Mouse (Mus musculus) liver, embryonic 15.5 days (tissue): ENCODE data around the gene Clps. TPM values are rescaled to one million over a fixed set of nuclear protein-coding genes. Genes with fewer than 3 reads are reported as not detected.

Experiments used
- ATAC-seq: fragments of 200-750 bp; cut with Nextera tagmentation; 2 replicates; pipeline ENCODE4 v1.8.0; 2017; ENCODE audit warnings: moderate number of reproducible peaks, mild to moderate bottlenecking, moderate library complexity; ENCODE audit not compliant: insufficient read depth
- H3K27ac ChIP-seq: fragments of 300-500 bp; sonication (generic); replicated peaks from 2 replicates; pipeline ENCODE4 v1.5.1; 2015; ENCODE audit warnings: mild to moderate bottlenecking, inconsistent platforms
- H3K27me3 ChIP-seq: fragments of 300-500 bp; sonication (generic); 2 replicates; pipeline ENCODE4 v1.6.1; 2015; ENCODE audit warnings: mild to moderate bottlenecking, inconsistent platforms
- H3K36me3 ChIP-seq: fragments of 300-500 bp; sonication (generic); replicated peaks from 2 replicates; pipeline ENCODE4 v1.6.1; 2015; ENCODE audit warnings: moderate library complexity, mild to moderate bottlenecking, inconsistent platforms
- H3K4me1 ChIP-seq: fragments of 300-500 bp; sonication (generic); replicated peaks from 2 replicates; pipeline ENCODE4 v1.6.1; 2015; ENCODE audit warnings: inconsistent platforms
- H3K4me2 ChIP-seq: fragments of 300-500 bp; sonication (generic); 2 replicates; pipeline ENCODE4 v1.6.1; 2015; ENCODE audit warnings: moderate library complexity, mild to moderate bottlenecking, inconsistent platforms
- H3K4me3 ChIP-seq: fragments of 300-500 bp; sonication (generic); replicated peaks from 2 replicates; pipeline ENCODE4 v1.5.1; 2015; ENCODE audit warnings: mild to moderate bottlenecking, inconsistent platforms
- H3K9ac ChIP-seq: fragments of 300-500 bp; sonication (generic); 2 replicates; pipeline ENCODE4 v1.6.1; 2015; ENCODE audit warnings: moderate library complexity, mild to moderate bottlenecking, inconsistent platforms
- H3K9me3 ChIP-seq: fragments of 300-500 bp; sonication (generic); replicated peaks from 2 replicates; pipeline ENCODE4 v1.6.1; 2016; ENCODE audit warnings: inconsistent platforms
- WGBS: fragments of 180-500 bp; shearing (Covaris S2); methylation state at CpG from one replicate; pipeline ENCODE4 v1.1.7; 2015; ENCODE audit warnings: mixed read lengths; ENCODE audit not compliant: insufficient replicate concordance; 5-methylcytosine and 5-hydroxymethylcytosine counted together
- polyA plus RNA-seq: library from polyadenylated mRNA; unstranded; fragments of >200 nt; fragmentation: Nextera tagmentation; extraction: Ambion mirVana; gene quantifications from 2 replicates; pipeline ENCODE4 v1.2.1, GENCODE M21; 2015

The Clps gene
- polyA plus RNA-seq = 4.2 and 30.4 TPM in 2 replicates

DNA sequence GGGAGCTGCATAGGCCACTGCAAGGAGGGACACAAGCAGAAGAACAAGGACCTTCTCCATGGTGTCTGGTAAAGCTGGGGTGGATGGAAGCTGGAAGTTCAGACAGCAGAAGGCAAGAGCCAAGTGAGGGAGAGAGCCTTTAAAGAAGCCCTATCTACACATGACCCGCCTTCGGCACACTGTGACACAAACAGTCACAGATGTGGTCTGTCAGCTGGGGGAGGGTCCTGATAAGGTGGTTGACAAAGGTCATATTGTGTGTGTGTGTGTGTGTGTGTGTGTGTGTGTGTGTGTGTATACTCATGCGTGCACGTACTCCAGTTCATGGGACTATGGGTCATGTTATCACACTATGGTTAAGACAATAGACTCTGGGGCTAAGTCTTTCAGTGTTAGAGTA, at the start of gene Clps:
Gene Clps (minus strand): TSS at position 169 of the 400 bp plus-strand sequence.
- H3K4me2 ChIP-seq = no peak within 1 kb of the TSS
- no peak for ATAC-seq
- no peak within 1 kb of the TSS for H3K27ac ChIP-seq
- 48% methylated on average over 4 of the region's 4 CpGs for WGBS
- H3K4me1 ChIP-seq = peaks cover 15% of the 10 kb centered on the region
- no peak within 1 kb of the TSS for H3K9ac ChIP-seq
- no peaks in the 10 kb centered on the region for H3K27me3 ChIP-seq
- H3K9me3 ChIP-seq = no peaks in the 10 kb centered on the region
- no peaks in the 10 kb centered on the region for H3K36me3 ChIP-seq
- no peak within 1 kb of the TSS for H3K4me3 ChIP-seq

DNA sequence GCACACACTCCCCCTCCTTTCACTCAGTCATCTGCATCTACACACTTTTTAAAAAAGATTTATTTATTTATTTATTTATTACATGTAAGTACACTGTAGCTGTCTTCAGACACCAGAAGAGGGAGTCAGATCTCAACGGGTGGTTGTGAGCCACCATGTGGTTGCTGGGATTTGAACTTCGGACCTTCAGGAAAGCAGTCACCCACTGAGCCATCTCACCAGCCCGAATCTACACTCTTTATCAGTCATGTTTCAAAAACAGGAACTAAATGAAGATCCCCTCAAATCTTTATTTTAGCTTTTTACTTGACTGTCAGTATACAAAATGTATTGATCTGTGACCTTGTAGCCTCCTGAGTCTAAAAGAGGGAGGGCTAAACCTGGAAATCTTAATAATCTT, 49.0 kb upstream of the Clps start:
- no peaks in the 10 kb centered on the region for H3K27me3 ChIP-seq
- H3K4me3 ChIP-seq = no peak overlapping the region
- WGBS = 36% methylated on average over 3 of the region's 3 CpGs
- peaks cover 40% of the 10 kb centered on the region for H3K36me3 ChIP-seq
- no peak overlapping the region for H3K27ac ChIP-seq
- H3K4me1 ChIP-seq = peaks cover 16% of the 10 kb centered on the region
- no peaks in the 10 kb centered on the region for H3K9me3 ChIP-seq
- ATAC-seq = no peak
- H3K4me2 ChIP-seq = no peak overlapping the region
- no peak overlapping the region for H3K9ac ChIP-seq

DNA sequence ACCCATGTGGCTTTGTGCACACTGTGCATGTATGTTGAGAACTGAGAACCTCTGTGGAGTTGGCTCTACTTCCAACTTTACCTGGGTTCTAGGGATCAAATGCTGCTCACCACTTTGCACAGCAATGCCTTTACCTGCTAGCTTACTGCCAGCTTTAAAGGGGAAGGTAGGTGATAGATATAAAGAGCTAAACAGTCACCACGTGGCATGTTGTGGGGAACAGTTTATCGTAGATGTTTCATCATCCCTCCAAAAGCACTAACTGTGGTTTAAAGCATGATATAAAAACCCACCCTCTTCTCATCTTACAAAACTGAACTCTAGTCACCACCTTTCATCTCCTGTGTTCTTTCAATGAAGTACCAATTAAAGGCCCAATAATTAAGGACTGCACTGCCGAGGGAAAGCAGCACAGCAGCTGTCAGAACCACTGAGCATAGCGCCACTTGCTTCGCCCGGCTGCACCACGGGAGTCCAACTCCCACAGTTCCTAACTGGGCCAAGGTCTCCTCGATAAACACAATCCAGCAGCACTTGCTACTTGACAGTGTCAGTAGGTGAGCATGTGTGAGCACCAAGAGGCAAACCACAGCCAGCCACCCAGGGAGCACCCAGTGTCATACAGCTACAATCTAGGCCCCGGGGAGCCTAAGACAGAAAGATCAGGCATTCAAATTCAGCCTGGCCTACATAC, 41.1 kb upstream of the Clps start:
- ATAC-seq = no peak
- Histone ChIP-seq H3K4me2 (no peak overlapping the region), H3K4me3 (no peak overlapping the region), H3K36me3 (peaks cover 92% of the 10 kb centered on the region), H3K27ac (no peak overlapping the region), H3K4me1 (no peaks in the 10 kb centered on the region), H3K9ac (no peak overlapping the region), H3K27me3 (no peaks in the 10 kb centered on the region), H3K9me3 (no peaks in the 10 kb centered on the region)
- 81% methylated on average over 9 of the region's 9 CpGs for WGBS

DNA sequence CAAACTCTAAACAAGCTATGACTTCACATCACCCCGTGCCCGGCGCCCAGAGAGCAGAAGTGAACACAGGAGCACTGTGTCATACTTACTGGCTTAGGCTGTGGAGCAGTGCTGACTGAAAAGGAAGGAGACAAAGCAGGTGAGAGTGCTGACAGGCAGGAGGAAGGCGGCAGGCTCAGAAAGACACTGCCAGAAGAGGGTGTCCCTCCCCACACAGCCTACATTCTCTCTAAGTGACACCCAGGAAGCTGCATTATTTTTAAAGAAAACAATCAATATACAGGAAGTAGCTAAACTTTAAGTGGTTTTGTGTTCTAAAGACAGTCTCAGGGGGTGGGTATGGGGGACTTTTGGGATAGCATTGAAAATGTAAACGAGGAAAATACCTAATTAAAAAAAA, 40.2 kb upstream of the Clps start:
- no peaks in the 10 kb centered on the region for H3K27me3 ChIP-seq
- H3K4me3 ChIP-seq = no peak overlapping the region
- no peaks in the 10 kb centered on the region for H3K4me1 ChIP-seq
- ATAC-seq = no peak
- H3K36me3 ChIP-seq = peaks cover 92% of the 10 kb centered on the region
- 72% methylated on average over 5 of the region's 5 CpGs for WGBS
- H3K4me2 ChIP-seq = no peak overlapping the region
- H3K9ac ChIP-seq = no peak overlapping the region
- no peaks in the 10 kb centered on the region for H3K9me3 ChIP-seq
- no peak overlapping the region for H3K27ac ChIP-seq

DNA sequence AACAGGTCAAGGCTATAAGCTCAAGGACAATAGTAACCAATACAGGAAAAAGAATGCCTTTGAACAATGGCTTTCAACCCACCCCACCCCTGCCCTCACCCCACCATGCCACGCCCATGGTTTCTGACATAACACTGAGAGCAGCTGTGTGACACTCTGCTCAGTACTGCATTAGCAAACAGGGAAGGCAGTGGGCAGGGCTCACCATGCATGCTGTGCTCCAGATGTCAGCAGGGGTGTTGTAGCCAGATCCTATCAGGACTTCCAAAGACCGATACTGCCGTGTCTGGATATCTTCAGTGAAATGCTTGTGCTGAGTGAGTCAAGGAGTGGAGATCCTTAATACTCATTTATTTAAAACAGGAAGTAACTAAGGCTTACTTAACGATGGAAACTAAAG, 33.4 kb upstream of the Clps start:
- Histone ChIP-seq H3K27ac (no peak overlapping the region), H3K9ac (no peak overlapping the region), H3K27me3 (no peaks in the 10 kb centered on the region), H3K4me3 (no peak overlapping the region), H3K9me3 (no peaks in the 10 kb centered on the region), H3K36me3 (peaks cover 77% of the 10 kb centered on the region), H3K4me2 (no peak overlapping the region), H3K4me1 (no peaks in the 10 kb centered on the region)
- WGBS = 50% methylated on average over 4 of the region's 4 CpGs
- no peak for ATAC-seq

DNA sequence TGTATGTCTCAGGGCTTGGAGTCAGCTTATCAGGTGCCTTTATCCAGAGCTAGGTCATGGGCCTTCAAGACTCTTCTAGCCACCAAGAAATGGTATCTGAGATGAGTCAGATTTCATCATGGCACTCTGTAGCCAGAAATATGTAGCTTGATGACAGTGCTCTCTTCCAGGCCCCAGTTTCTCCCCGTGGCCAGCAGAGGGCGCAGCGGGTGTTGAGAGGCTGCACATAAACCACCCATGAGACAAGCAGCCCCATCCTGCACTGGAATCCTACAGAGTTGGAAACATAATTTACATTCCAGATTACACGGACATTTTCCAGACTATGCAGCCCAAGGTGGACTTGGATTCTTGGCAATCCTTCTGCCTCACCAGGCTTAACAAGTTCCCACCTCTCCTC, 32.4 kb upstream of the Clps start:
- H3K27me3 ChIP-seq = no peaks in the 10 kb centered on the region
- H3K4me2 ChIP-seq = no peak overlapping the region
- H3K36me3 ChIP-seq = peaks cover 79% of the 10 kb centered on the region
- no peak for ATAC-seq
- 19% methylated on average over 4 of the region's 4 CpGs for WGBS
- no peaks in the 10 kb centered on the region for H3K9me3 ChIP-seq
- H3K9ac ChIP-seq = no peak overlapping the region
- no peak overlapping the region for H3K27ac ChIP-seq
- H3K4me1 ChIP-seq = no peaks in the 10 kb centered on the region
- H3K4me3 ChIP-seq = no peak overlapping the region

DNA sequence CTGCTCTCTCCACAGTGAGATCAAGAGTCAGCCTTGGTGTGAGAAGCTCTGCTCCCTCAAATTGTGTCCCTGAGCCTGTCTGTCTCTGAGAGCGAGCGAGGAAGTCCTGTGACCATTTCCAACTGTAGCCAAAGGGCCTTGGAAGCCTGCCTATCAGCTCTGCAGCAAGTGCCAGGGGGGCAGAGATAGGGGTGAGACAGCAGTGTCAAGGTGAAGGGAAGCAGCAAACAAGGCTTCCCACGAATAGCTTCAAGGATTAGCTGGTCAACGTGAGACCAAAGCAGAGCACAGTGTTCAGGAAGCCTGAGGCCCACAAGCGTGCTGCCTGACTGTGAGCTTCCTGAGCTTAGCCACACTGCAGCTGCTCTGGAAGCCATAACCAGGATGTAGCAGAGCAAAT, 30.9 kb upstream of the Clps start:
- H3K9me3 ChIP-seq = no peaks in the 10 kb centered on the region
- 51% methylated on average over 5 of the region's 5 CpGs for WGBS
- no peak overlapping the region for H3K4me2 ChIP-seq
- H3K36me3 ChIP-seq = peaks cover 68% of the 10 kb centered on the region
- no peaks in the 10 kb centered on the region for H3K4me1 ChIP-seq
- no peaks in the 10 kb centered on the region for H3K27me3 ChIP-seq
- no peak for ATAC-seq
- H3K27ac ChIP-seq = no peak overlapping the region
- H3K4me3 ChIP-seq = no peak overlapping the region
- H3K9ac ChIP-seq = no peak overlapping the region

DNA sequence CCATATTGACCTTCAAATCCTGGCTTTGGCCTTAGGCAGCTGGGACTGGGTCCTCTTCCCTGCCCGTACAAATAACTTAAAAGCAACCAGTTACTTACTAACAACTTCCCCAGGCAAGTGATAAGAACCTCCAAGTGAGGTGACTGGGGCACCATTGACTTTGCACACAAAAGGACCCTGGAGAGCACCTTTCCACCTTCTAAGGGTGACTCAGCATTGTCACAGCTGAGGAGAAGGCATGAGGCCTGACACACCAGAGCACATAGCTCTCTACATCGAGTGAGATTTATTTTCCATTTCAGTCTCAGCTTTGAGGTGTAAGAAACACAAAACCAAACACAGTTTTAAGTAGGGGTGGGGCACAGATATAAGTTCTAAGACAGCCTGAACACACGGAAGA, 30.0 kb upstream of the Clps start:
- peaks cover 60% of the 10 kb centered on the region for H3K36me3 ChIP-seq
- no peak overlapping the region for H3K9ac ChIP-seq
- H3K27ac ChIP-seq = no peak overlapping the region
- no peak overlapping the region for H3K4me3 ChIP-seq
- no peak overlapping the region for H3K4me2 ChIP-seq
- H3K9me3 ChIP-seq = no peaks in the 10 kb centered on the region
- no peak for ATAC-seq
- H3K4me1 ChIP-seq = no peaks in the 10 kb centered on the region
- no peaks in the 10 kb centered on the region for H3K27me3 ChIP-seq
- WGBS = 63% methylated on average over 3 of the region's 3 CpGs

DNA sequence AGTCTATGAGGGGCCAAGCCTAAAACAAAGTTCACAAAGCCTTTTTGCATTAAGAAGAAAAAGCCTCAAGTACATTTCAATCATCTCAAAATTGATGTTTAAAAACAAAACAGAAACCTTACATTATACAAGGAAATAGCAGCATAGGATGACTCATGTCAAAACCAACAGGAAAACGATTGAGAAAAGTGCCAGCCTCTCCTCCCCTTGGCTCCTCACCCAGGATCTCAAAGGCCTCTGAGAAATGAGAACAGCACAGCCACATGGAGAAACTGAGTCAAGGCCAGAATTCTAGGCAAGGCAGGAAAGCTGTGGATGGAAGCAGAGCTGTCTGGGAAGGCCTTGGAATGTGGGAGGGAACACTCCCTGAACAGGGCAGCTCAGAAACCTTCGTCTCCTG, 28.0 kb upstream of the Clps start:
- Histone ChIP-seq H3K4me3 (no peak overlapping the region), H3K9me3 (no peaks in the 10 kb centered on the region), H3K27ac (no peak overlapping the region), H3K9ac (no peak overlapping the region), H3K27me3 (no peaks in the 10 kb centered on the region), H3K4me2 (no peak overlapping the region), H3K36me3 (peaks cover 55% of the 10 kb centered on the region), H3K4me1 (no peaks in the 10 kb centered on the region)
- WGBS = 75% methylated on average over 2 of the region's 2 CpGs
- no peak for ATAC-seq

DNA sequence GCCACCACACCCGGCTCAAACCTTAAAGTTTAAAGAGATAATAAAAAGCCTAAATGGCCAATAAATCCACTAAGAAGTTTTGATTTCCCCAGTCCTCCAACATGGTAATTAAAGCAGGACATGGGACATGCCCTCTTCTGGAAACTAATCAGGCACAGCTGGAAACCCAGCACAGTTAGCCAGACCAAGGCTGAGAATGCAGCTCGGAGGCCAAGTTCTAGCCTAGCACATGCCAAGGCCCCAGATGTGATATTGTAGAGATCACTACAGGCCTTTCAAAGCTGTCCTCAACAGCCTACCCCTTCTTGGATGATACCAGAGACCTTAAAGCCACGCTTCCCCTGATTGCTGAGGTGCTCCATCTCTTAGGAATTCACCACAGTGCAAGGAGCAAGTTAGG, 25.9 kb upstream of the Clps start:
- H3K4me2 ChIP-seq = no peak overlapping the region
- H3K9me3 ChIP-seq = no peaks in the 10 kb centered on the region
- no peak for ATAC-seq
- peaks cover 35% of the 10 kb centered on the region for H3K36me3 ChIP-seq
- no peaks in the 10 kb centered on the region for H3K4me1 ChIP-seq
- no peak overlapping the region for H3K4me3 ChIP-seq
- no peaks in the 10 kb centered on the region for H3K27me3 ChIP-seq
- H3K27ac ChIP-seq = no peak overlapping the region
- H3K9ac ChIP-seq = no peak overlapping the region
- 63% methylated on average over 3 of the region's 3 CpGs for WGBS

DNA sequence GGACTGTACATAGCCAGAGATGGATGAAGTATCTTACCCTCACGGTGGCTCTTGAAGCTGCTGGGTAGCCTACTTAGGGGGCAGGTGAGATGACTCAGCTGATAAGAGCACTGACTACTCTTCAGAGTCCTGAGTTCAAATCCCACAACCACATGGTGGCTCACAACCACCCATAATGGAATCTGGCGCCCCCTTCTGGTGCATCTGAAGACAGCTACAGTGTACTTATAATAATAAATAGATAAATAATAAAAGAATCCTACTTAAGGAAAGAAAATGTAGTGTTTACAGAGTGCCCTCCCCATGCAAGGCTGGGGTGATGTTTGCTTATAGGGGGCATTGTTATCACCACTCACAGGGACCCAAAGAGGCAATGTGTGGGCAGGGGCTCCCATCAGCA, 20.5 kb upstream of the Clps start:
- no peak for ATAC-seq
- Histone ChIP-seq H3K27me3 (peaks cover under 1% of the 10 kb centered on the region; the same call in 1 of the 2 replicates), H3K9ac (no peak overlapping the region)

DNA sequence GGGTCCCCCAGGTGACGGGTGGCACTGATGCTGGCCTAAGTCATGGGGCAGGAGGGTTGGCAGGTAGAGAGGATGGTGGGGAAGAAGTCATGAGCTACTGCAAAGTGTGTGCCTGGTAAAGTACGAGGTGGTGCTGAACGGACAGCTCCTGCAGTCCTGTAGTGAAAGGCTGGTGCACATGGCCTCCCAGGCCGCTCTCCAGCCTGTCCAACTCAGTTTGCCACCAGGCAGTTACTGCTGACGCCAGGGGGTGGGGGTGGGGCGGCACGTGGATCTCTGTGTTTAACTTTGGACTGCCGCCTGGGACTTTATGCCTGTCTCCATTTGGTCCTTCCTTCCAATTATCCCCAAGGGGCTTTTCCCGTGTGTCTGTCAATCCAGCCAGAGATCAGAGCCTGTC, 19.8 kb upstream of the Clps start:
- WGBS = 6% methylated on average over 9 of the region's 9 CpGs
- H3K36me3 ChIP-seq = no peaks in the 10 kb centered on the region
- H3K4me1 ChIP-seq = peaks cover 5% of the 10 kb centered on the region
- no peak overlapping the region for H3K9ac ChIP-seq
- H3K27me3 ChIP-seq = peaks cover 7% of the 10 kb centered on the region; the same call in 1 of the 2 replicates
- no peak overlapping the region for H3K27ac ChIP-seq
- H3K4me2 ChIP-seq = no peak overlapping the region
- H3K4me3 ChIP-seq = no peak overlapping the region
- H3K9me3 ChIP-seq = no peaks in the 10 kb centered on the region
- ATAC-seq = no peak

More for the DNA sequence above, 20.5 kb upstream of the Clps start:
- no peaks in the 10 kb centered on the region for H3K4me1 ChIP-seq
- no peaks in the 10 kb centered on the region for H3K9me3 ChIP-seq
- no peak overlapping the region for H3K4me3 ChIP-seq
- WGBS = 42% methylated on average over 2 of the region's 2 CpGs
- H3K27ac ChIP-seq = no peak overlapping the region
- H3K4me2 ChIP-seq = no peak overlapping the region
- no peaks in the 10 kb centered on the region for H3K36me3 ChIP-seq
